Mouse (Mus musculus): ENCODE measurements at regions not wholly inside any gene's neighbourhood (a gene's known extent, or its start where the extent isn't known, plus 50 kb on each side); places are given as distances from the start of the nearest gene placed in this dataset.

GRCm38 (mm10) chr3:31741289-31741688 is 161.0 kb upstream of the Kcnmb2 start:
- TF ChIP-seq CTCF (IDR thresholded peaks at IDR 0.05; ENCODE audit: low read depth) (no peak), EP300 (IDR thresholded peaks at IDR 0.05; ENCODE audit: low read depth) (no peak)

Measured in liver, embryonic 14.5 days (tissue).